Mouse (Mus musculus): ENCODE results near the gene Hacl1.
"Not testable (repeated sequence)": the region's sequence is repeated elsewhere in the genome, so short reads cannot be mapped to it uniquely, and the experiment has no call there.

The Hacl1 gene

DNA sequence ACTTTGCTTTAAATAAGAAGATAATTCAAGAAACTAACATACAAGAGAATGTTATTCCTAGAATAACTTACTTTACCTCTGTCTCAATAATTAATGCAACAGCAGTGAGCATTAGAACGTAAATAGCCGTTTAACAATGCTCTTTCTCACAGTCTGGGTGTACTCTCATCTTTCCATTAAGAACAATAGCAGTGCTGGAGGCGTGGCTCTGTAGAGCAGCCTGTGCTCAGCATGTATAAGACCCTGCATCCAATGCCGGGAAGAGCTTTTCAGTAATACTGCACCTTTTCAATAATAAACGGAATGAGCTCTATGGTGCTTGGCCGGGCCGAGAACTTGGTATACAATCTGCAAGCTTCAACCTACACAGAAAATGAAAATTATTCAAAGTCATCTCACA lies 10.4 kb downstream of the Hacl1 start:
- DNase-seq (ENCODE audit: low spot score): no peak

GRCm38 (mm10) chr14:31622748-31623147 lies 18.3 kb downstream of the Hacl1 start:
- no peak for DNase-seq (ENCODE audit: low spot score)

- DNase-seq (ENCODE audit: low spot score): no peak
Observed at GRCm38 (mm10) chr14:31620591-31621223, 20.4 kb downstream of the Hacl1 start.

- no peak for DNase-seq (ENCODE audit: low spot score)
Observed at GRCm38 (mm10) chr14:31617997-31618396, 23.1 kb downstream of the Hacl1 start.

DNA sequence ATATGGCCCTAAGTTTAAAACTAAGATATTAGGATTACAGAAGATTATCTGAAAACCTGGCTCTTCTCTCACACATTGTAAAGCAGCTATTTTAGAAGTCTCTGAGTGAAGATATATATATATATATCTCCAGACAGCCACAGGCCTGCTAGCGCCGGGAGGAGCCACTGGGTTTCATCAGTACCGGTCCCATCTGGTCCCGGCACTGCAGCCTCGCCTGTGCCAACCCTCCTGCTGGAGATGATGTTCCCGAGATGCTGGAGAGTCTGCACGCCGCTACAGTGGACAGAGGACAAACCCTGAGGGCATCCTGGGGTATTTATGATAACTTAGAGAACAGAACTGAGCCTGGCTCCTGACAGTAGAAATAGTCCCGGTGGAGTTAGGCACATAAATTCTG lies 23.9 kb downstream of the Hacl1 start:
- DNase-seq (ENCODE audit: low spot score): no peak

- DNase-seq (ENCODE audit: low spot score): no peak
Observed at GRCm38 (mm10) chr14:31613671-31614070, 27.4 kb downstream of the Hacl1 start.

DNA sequence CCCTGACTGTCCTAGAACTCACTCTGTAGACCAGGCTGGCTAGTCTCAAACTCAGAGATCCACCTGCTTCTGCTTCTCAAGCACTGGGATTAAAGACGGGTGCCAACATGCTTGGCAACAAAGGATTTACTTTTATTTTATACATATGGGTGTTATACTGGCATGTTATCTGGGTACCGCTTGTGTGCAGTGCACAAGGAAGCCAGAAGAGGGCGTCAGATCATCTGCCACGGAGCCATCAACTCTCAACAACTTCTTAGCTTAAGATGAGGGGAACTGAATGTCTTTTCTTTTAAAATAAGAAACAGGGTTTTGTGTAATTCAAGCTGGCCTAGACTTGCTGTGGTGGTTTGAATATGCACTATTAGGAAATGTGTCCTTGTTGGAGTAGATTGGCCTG lies 29.1 kb downstream of the Hacl1 start:
- no peak for DNase-seq (ENCODE audit: low spot score)

- no peak for DNase-seq (ENCODE audit: low spot score)
Observed at GRCm38 (mm10) chr14:31605514-31605913, 35.6 kb downstream of the Hacl1 start.

DNA sequence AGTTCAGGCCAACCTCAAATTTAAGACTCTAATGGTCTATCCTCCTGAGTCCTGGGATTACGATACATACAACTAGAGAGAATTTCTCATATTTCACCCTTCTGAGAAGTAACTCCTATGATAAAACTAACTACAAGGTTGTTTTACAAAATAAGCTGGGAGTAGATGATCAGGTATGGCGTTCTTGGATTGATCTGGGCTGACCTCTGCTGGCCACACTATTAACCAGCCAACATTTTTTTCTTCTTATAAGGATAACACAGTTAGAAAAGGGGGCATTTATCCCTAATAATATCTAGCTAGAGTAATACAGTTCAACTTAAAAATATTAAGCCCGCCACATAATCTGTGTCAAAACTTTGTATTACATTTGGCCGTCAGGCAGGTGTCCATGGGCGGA lies 36.2 kb downstream of the Hacl1 start:
- no peak for DNase-seq (ENCODE audit: low spot score)

DNA sequence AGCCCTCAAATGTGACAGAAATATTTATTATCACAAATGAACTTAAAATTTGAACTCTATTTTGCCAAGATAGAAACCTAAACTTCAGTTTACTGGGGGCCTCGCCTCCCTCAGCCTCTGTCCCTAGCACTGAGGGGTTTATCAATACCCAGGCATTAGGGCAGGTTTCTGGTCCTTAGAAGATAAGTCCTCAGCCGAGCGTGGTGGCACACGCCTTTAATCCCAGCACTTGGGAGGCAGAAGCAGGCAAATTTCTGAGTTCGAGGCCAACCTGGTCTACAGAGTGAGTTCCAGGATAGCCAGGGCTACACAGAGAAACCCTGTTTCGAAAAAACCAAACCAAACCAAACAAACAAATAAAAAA lies 38.5 kb downstream of the Hacl1 start:
- not testable (repeated sequence) for DNase-seq (ENCODE audit: low spot score)

DNA sequence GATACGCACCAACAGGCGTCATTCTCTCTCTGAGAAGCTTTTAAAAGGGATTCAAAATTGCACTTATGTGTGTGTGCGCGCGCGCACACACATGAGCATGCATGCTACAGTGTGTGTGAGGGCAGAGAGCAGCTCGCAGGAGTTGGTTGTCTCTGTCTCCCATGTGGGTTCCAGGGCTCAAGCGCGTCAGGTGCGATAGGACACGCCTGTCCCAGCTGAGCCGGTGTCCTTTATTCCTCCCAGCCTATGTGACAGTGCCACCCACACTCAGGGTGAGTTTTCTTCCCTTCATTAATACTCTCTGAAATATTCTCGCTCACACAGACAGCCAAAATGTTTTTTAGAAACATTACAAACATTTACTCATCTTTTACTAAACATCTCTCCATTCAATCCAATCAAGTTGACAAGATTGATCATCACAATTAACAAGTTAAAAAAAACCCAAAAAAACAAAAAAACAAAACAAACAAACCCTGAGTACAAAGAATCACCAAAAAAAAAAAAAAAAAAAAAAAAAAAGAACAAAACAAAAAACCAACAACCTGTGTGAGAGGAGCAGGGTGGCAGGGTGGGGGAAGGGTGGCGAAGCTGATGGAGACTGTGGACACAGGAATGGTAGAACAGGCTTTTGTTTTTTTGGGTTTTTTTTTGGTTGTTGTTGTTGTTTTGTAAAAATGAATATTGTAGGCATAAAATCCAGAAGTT lies 39.0 kb downstream of the Hacl1 start:
- no peak for DNase-seq (ENCODE audit: low spot score)

- no peak for DNase-seq (ENCODE audit: low spot score)
Observed at GRCm38 (mm10) chr14:31597446-31597845, 43.6 kb downstream of the Hacl1 start.

- no peak for DNase-seq (ENCODE audit: low spot score)
Observed at GRCm38 (mm10) chr14:31596408-31596807, 44.7 kb downstream of the Hacl1 start.

- DNase-seq (ENCODE audit: low spot score): no peak
Observed at GRCm38 (mm10) chr14:31594693-31595092, 46.4 kb downstream of the Hacl1 start.

DNA sequence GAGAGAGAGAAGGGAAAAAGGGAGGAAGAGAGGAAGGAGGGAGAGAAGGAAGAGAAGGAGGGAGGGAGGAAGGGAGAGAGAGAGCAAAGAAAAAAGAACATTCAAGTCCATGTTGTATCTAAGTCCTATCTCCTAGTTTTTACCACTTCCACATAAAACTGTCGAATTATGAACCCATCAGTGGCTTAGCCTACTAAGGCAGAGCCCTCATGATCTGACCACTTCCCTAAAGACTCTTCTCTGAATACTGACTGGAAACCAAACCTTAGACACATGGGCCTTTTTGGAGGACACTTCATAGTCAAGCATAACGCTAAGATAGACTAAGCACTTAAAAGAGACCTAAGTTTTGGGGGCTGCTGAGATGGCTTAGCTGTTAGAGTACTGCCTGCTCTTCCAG lies 48.0 kb downstream of the Hacl1 start:
- no peak for DNase-seq (ENCODE audit: low spot score)

- no peak for DNase-seq (ENCODE audit: low spot score)
Observed at GRCm38 (mm10) chr14:31591243-31591642, 49.8 kb downstream of the Hacl1 start, which contains the start of gene Colq. TSS of gene Colq (minus strand) at chr14:31591343.

GRCm38 (mm10) chr14:31586451-31586850 lies 54.6 kb downstream of the Hacl1 start:
- no peak for DNase-seq (ENCODE audit: low spot score)

DNA sequence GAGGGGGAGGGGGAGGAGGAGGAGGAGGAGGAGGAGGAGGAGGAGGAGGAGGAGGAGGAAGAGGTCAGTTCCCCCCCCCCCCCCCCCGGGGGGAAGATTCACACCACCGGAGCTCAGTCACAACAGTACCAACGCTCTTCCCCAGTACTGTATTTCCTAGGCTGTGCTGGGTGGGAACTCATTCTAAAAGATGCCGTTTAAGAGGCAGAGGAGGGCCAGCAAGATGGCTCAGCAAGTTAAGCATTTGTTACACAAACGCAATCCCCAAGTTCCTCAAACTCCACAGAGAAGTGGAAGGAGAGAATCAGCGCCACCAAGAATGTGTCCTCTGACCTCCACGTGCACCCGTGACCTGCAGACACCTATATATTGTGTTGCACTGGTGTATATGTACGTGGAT lies 58.0 kb downstream of the Hacl1 start:
- no peak for DNase-seq (ENCODE audit: low spot score)

DNA sequence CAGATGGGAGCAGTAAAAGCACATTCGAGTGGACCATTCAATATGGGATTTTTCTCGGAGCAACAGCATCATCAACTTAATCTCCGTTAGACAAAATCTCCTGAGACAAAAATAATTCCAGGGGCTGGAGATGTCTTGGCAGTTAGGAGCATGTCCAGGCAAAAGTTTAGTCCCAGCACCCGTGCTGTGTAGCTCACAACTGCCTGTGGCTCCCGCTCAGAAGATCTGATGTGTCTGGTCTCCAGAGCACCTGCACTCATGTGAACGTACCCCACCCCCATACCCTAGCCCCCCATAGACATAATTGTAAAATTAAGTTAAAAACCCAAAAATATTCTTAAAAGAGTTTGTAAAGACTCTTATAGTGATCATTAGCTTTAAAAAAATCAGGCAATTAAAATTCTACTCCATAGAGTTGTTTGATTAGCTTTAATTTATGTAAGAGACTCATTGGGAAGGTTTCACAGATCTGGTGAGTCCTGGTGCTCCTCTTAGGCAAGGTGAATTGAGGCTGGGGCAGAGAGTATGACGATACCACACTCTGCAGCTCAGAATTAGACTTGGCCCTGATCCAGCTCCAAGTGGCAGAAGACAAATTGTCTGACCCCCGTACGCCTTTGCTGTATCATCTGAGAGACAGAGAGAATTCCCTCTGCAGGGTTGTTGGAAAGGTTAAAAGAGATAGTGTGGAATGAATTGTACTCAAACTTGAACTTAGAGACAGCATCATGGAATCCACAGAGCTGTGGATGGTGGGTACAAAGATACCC lies 62.9 kb downstream of the Hacl1 start:
- DNase-seq (ENCODE audit: low spot score): no peak

- no peak for DNase-seq (ENCODE audit: low spot score)
Observed at GRCm38 (mm10) chr14:31576846-31577697, 64.0 kb downstream of the Hacl1 start.

GRCm38 (mm10) chr14:31575866-31576265 lies 65.2 kb downstream of the Hacl1 start:
- DNase-seq (ENCODE audit: low spot score): no peak
